Mouse (Mus musculus): ENCODE measurements at regions not wholly inside any gene's neighbourhood (a gene's known extent, or its start where the extent isn't known, plus 50 kb on each side); places are given as distances from the start of the nearest gene placed in this dataset.

- WGBS: 25% methylated on average over 7 of the region's 7 CpGs
- Histone ChIP-seq H3K4me2 (replicated peaks; ENCODE audit: low read depth, low read length) (0 out of 2 replicates have a peak overlapping the region, but pooled peaks have one; percentile 14), H3K36me3 (ENCODE audit: insufficient read depth, low read length) (no peaks in the 10 kb centered on the region), H3K4me1 (ENCODE audit: insufficient read depth, low read length) (no peaks in the 10 kb centered on the region), H3K4me3 (ENCODE audit: low read length) (no peak overlapping the region), H3K9me3 (ENCODE audit: low read length) (no peaks in the 10 kb centered on the region), H3K27ac (ENCODE audit: low read length) (no peak overlapping the region), H3K27me3 (ENCODE audit: insufficient read depth, low read length) (no peaks in the 10 kb centered on the region), H3K9ac (replicated peaks; ENCODE audit: low read length) (no peak overlapping the region)
- ATAC-seq (ENCODE audit: low FRiP score, low TSS enrichment): no peak; the same call in 1 of the 2 replicates
Observed at GRCm38 (mm10) chr12:97612373-97612772, 646.9 kb downstream of the Galc start.
